Mouse (Mus musculus) erythroblast, embryonic 14.5 days (primary cell): Measurements from ENCODE around the gene Gm5134.

Experiments used
- GATA1 ChIP-seq: IDR thresholded peaks from 2 replicates; pipeline ENCODE4 v1.6.1; 2012; ENCODE audit warnings: low read length, inconsistent platforms, mixed read lengths
- TAL1 ChIP-seq: IDR thresholded peaks from 3 replicates; pipeline ENCODE4 v1.6.1; 2012; ENCODE audit warnings: low read length, inconsistent platforms, mixed read lengths

DNA sequence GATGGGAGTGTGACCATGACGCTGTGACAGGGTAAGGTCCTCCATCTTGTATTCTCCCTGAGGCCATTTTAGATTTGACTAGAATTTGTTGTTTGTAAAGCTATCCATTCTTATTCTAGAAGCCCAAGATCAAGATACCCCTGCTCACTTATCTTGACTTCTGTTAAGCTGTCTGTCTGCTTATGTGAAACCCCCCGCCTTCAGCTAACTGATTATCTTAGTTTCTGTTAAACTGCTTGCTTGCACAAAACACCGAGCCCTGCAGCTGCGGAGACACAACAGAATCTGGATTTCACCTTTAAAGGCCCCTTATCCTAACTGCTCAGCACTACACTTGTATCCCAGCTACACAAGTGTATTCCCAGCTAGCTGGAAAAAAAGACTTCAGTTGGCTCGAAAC, 82.6 kb downstream of the Gm5134 start:
- TF ChIP-seq TAL1 (no peak), GATA1 (no peak)
